Mouse (Mus musculus) CH12.LX (cell line): ENCODE measurements around the gene Uqcrh. TPM values are rescaled to one million over a fixed set of nuclear protein-coding genes. Genes with fewer than 3 reads are reported as not detected.

Experiments used
- BHLHE40 ChIP-seq: IDR thresholded peaks from 2 replicates; pipeline ENCODE4 v1.6.1; 2011; ENCODE audit warnings: mild to moderate bottlenecking, low read depth, low read length, improper control_type of control experiment
- CTCF ChIP-seq, 2 experiments: IDR thresholded peaks in 1 of 2; conservative IDR thresholded peaks in 1 of 2; 2 replicates each; pipeline ENCODE4 v1.5.1; 2011 to 2012; ENCODE audit warnings: low read depth in 2 of 2, low read length in 2 of 2, improper control_type of control experiment in 1 of 2, inconsistent platforms in 1 of 2, mild to moderate bottlenecking in 1 of 2, moderate library complexity in 1 of 2
- E2F4 ChIP-seq: IDR thresholded peaks from 2 replicates; pipeline ENCODE4 v1.6.1; 2011; ENCODE audit warnings: low read depth, low read length, improper control_type of control experiment; ENCODE audit not compliant: insufficient replicate concordance
- EP300 ChIP-seq: IDR thresholded peaks from 2 replicates; pipeline ENCODE4 v1.6.1; 2011; ENCODE audit warnings: low read length, improper control_type of control experiment
- KAT2A ChIP-seq: IDR thresholded peaks from 2 replicates; pipeline ENCODE4 v1.6.1; 2012; ENCODE audit warnings: low read length, improper control_type of control experiment, inconsistent platforms; ENCODE audit not compliant: insufficient replicate concordance
- MAFK ChIP-seq: IDR thresholded peaks from 2 replicates; pipeline ENCODE4 v1.6.1; 2011; ENCODE audit warnings: low read length, improper control_type of control experiment; ENCODE audit not compliant: insufficient replicate concordance
- NELFE ChIP-seq: IDR thresholded peaks from 2 replicates; pipeline ENCODE4 v1.6.1; 2011; ENCODE audit warnings: low read depth, low read length, improper control_type of control experiment
- NRF1 ChIP-seq: IDR thresholded peaks from 2 replicates; pipeline ENCODE4 v1.6.1; 2014; ENCODE audit warnings: low read depth, mild to moderate bottlenecking, inconsistent platforms, low read length, improper control_type of control experiment, moderate library complexity
- POLR2A ChIP-seq: IDR thresholded peaks from 2 replicates; pipeline ENCODE4 v1.6.1; 2011; ENCODE audit warnings: low read depth, mild to moderate bottlenecking, improper control_type of control experiment, low read length
- TBP ChIP-seq: conservative IDR thresholded peaks from 2 replicates; pipeline ENCODE4 v1.6.1; 2011; ENCODE audit warnings: low read depth, low read length, improper control_type of control experiment
- TCF12 ChIP-seq: IDR thresholded peaks from 2 replicates; pipeline ENCODE4 v1.6.1; 2014; ENCODE audit warnings: low read depth, mild to moderate bottlenecking, inconsistent platforms, low read length, improper control_type of control experiment
- polyA plus RNA-seq: library from polyadenylated mRNA; unstranded; fragments of >175 nt; gene quantifications from 2 replicates; pipeline ENCODE4 v1.2.1, GENCODE M21; 2012; ENCODE audit warnings: low read depth; ENCODE audit not compliant: insufficient read length
- total RNA-seq, 2 experiments: library from RNA; depleted of rRNA; stranded (reverse); fragments of 300-350 nt in 1 of 2; fragments of >200 nt in 1 of 2; gene quantifications; 2 replicates each; pipeline ENCODE4 v1.2.3; 2012 to 2014

Gene Uqcrh
- total and polyA plus RNA-seq, 3 experiments: 264 to 717 (median 293) TPM

DNA sequence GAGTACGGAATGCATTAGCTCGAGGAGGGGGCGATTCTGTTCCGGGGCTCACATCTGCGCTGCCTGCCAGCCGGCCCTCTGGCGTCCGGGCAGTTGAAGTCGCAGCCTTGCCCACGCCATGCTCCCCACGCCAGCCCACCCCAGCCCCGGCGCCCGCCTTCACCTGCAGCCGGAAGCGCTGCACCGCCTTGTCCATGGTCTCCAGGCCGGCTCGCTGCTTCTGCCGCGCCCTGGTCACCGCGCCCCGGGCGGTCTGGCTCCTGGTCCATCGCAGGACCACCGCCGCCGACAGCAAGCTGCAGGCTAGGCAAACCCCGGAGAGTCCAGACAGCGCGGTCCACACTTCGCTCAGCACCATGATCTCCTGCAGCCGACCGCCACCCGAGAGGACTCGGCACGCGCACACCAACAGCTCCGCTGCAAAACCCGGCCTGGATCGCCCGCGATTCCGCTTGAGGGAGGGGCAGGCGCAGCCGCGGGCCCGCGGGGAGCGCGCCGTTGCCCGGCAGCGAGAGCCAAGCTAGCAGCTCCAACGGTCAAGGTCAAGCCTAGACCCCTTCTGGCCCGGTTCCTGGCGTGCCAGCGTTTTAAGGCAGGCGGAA, 57.5 kb downstream of the Uqcrh start (continued):
- TF ChIP-seq MAFK (no peak), TBP (no peak), NRF1 (peak; percentile 70), POLR2A (peak; percentile 49; the same call in 1 of the 2 replicates), E2F4 (no peak), NELFE (peak; percentile 62), CTCF (conservative IDR thresholded peaks at IDR 0.05 in 1 of 2, IDR thresholded peaks at IDR 0.05 in 1 of 2; ENCODE audit: low read depth in 2 of 2, low read length in 2 of 2) (0 out of 4 replicates have a peak, but pooled peaks of 1 of the 2 experiments have one; percentile 10), KAT2A (0 out of 2 replicates have a peak, but pooled peaks have one; percentile 11), TCF12 (peak; percentile 52; the same call in 1 of the 2 replicates), EP300 (no peak; the same call in 1 of the 2 replicates), BHLHE40 (peak; percentile 96)

Other genes with a start within 250 kb of the Uqcrh start
- 9.2 and 9.3 TPM in 2 replicates for gene Mob3c, start 247.0 kb downstream of the Uqcrh start, total RNA-seq (2012; rRNA removed)
- gene Mob3c, start 247.0 kb downstream of the Uqcrh start, total RNA-seq (2014; rRNA removed): 7.4 and 7.8 TPM in 2 replicates
- gene Mob3c, start 247.0 kb downstream of the Uqcrh start, polyA plus RNA-seq: 5.9 and 9.2 TPM in 2 replicates
- gene Mknk1, start 235.9 kb downstream of the Uqcrh start, total RNA-seq (2012; rRNA removed): 34.7 and 39.0 TPM in 2 replicates
- gene Mknk1, start 235.9 kb downstream of the Uqcrh start, total RNA-seq (2014; rRNA removed): 15.7 and 17.8 TPM in 2 replicates
- gene Mknk1, start 235.9 kb downstream of the Uqcrh start, polyA plus RNA-seq: 31.5 and 38.5 TPM in 2 replicates
- not detected in 2 replicates for gene Kncn, start 190.7 kb downstream of the Uqcrh start, total RNA-seq (2012; rRNA removed)
- gene Kncn, start 190.7 kb downstream of the Uqcrh start, total RNA-seq (2014; rRNA removed): not detected in 2 replicates
- not detected in 2 replicates for gene Kncn, start 190.7 kb downstream of the Uqcrh start, polyA plus RNA-seq
- gene 6430628N08Rik, start 184.4 kb downstream of the Uqcrh start, total RNA-seq (2012; rRNA removed): not detected in 2 replicates
- not detected in 2 replicates for gene 6430628N08Rik, start 184.4 kb downstream of the Uqcrh start, total RNA-seq (2014; rRNA removed)
- gene 6430628N08Rik, start 184.4 kb downstream of the Uqcrh start, polyA plus RNA-seq: not detected in 2 replicates
- not detected in 2 replicates for gene Dmbx1, start 135.1 kb downstream of the Uqcrh start, total RNA-seq (2012; rRNA removed)
- gene Dmbx1, start 135.1 kb downstream of the Uqcrh start, total RNA-seq (2014; rRNA removed): not detected in 2 replicates
- not detected in 2 replicates for gene Dmbx1, start 135.1 kb downstream of the Uqcrh start, polyA plus RNA-seq
- 9.9 and 15.1 TPM in 2 replicates for gene Faah, start 57.1 kb downstream of the Uqcrh start, total RNA-seq (2012; rRNA removed)
- gene Faah, start 57.1 kb downstream of the Uqcrh start, total RNA-seq (2014; rRNA removed): 3.4 and 3.5 TPM in 2 replicates
- gene Faah, start 57.1 kb downstream of the Uqcrh start, polyA plus RNA-seq: 12.1 and 13.3 TPM in 2 replicates
- gene Nsun4, start 21.2 kb downstream of the Uqcrh start, total RNA-seq (2012; rRNA removed): 19.9 and 20.5 TPM in 2 replicates
- 32.0 and 32.8 TPM in 2 replicates for gene Nsun4, start 21.2 kb downstream of the Uqcrh start, total RNA-seq (2014; rRNA removed)
- gene Nsun4, start 21.2 kb downstream of the Uqcrh start, polyA plus RNA-seq: 18.6 and 20.5 TPM in 2 replicates
- gene Lrrc41, start 198 bp upstream of the Uqcrh start, total RNA-seq (2012; rRNA removed): 49.0 and 51.8 TPM in 2 replicates
- 50.0 and 60.8 TPM in 2 replicates for gene Lrrc41, start 198 bp upstream of the Uqcrh start, total RNA-seq (2014; rRNA removed)
- gene Lrrc41, start 198 bp upstream of the Uqcrh start, polyA plus RNA-seq: 43.0 and 48.8 TPM in 2 replicates
- gene Rad54l, start 48.6 kb upstream of the Uqcrh start, total RNA-seq (2012; rRNA removed): 28.8 and 34.5 TPM in 2 replicates
- gene Rad54l, start 48.6 kb upstream of the Uqcrh start, total RNA-seq (2014; rRNA removed): 21.6 and 22.8 TPM in 2 replicates
- gene Rad54l, start 48.6 kb upstream of the Uqcrh start, polyA plus RNA-seq: 48.5 and 53.3 TPM in 2 replicates
- gene Pomgnt1, start 48.8 kb upstream of the Uqcrh start, total RNA-seq (2012; rRNA removed): 33.0 and 52.2 TPM in 2 replicates
- 39.9 and 40.7 TPM in 2 replicates for gene Pomgnt1, start 48.8 kb upstream of the Uqcrh start, total RNA-seq (2014; rRNA removed)
- 40.2 and 42.8 TPM in 2 replicates for gene Pomgnt1, start 48.8 kb upstream of the Uqcrh start, polyA plus RNA-seq
- gene Lurap1, start 76.3 kb upstream of the Uqcrh start, total RNA-seq (2012; rRNA removed): 0.21 TPM in 1 of 2 replicates, not detected in the other
- not detected in 2 replicates for gene Lurap1, start 76.3 kb upstream of the Uqcrh start, total RNA-seq (2014; rRNA removed)
- 0.10 and 0.14 TPM in 2 replicates for gene Lurap1, start 76.3 kb upstream of the Uqcrh start, polyA plus RNA-seq
- 0.08 and 0.13 TPM in 2 replicates for gene Tspan1, start 92.5 kb upstream of the Uqcrh start, total RNA-seq (2012; rRNA removed)
- gene Tspan1, start 92.5 kb upstream of the Uqcrh start, total RNA-seq (2014; rRNA removed): not detected in 2 replicates
- gene Tspan1, start 92.5 kb upstream of the Uqcrh start, polyA plus RNA-seq: 0.12 TPM in 1 of 2 replicates, not detected in the other
- not detected in 2 replicates for gene 1700042G07Rik, start 98.3 kb upstream of the Uqcrh start, total RNA-seq (2012; rRNA removed)
- gene 1700042G07Rik, start 98.3 kb upstream of the Uqcrh start, total RNA-seq (2014; rRNA removed): not detected in 2 replicates
- not detected in 2 replicates for gene 1700042G07Rik, start 98.3 kb upstream of the Uqcrh start, polyA plus RNA-seq
- not detected in 2 replicates for gene Gm49337, start 98.3 kb upstream of the Uqcrh start, total RNA-seq (2012; rRNA removed)
- not detected in 2 replicates for gene Gm49337, start 98.3 kb upstream of the Uqcrh start, total RNA-seq (2014; rRNA removed)
- not detected in 2 replicates for gene Gm49337, start 98.3 kb upstream of the Uqcrh start, polyA plus RNA-seq
- 0.42 and 0.97 TPM in 2 replicates for gene Pik3r3, start 146.5 kb upstream of the Uqcrh start, total RNA-seq (2012; rRNA removed)
- 1.9 TPM in 2 replicates for gene Pik3r3, start 146.5 kb upstream of the Uqcrh start, total RNA-seq (2014; rRNA removed)
- 1.8 and 2.2 TPM in 2 replicates for gene Pik3r3, start 146.5 kb upstream of the Uqcrh start, polyA plus RNA-seq